Mouse (Mus musculus): ENCODE results near the gene Kctd11. TPM values are rescaled to one million over a fixed set of nuclear protein-coding genes. Genes with fewer than 3 reads are reported as not detected.

The Kctd11 gene
- total and polyA plus RNA-seq, 3 experiments, result 2.3 to 2.9 (median 2.6) TPM

GRCm38 (mm10) chr11:69846738-69847688 lies 34.2 kb downstream of the Kctd11 start:
- no peaks in the 10 kb centered on the region for H3K79me2 ChIP-seq (replicated peaks; ENCODE audit: control insufficient read depth, insufficient read depth, low read length)
- H3K4me3 ChIP-seq, result peak overlapping the region; percentile 75
- H3K4me1 ChIP-seq (ENCODE audit: control insufficient read depth, insufficient read depth, low read length), result peaks cover 5% of the 10 kb centered on the region
- peak; percentile 58 to 61 for DNase-seq
- TF ChIP-seq POLR2A (IDR thresholded peaks at IDR 0.05; ENCODE audit: insufficient read depth, low read depth, low read length), result no peak
- TF ChIP-seq CTCF (IDR thresholded peaks at IDR 0.05), result no peak
- no peak for TF ChIP-seq EP300 (IDR thresholded peaks at IDR 0.05; ENCODE audit: insufficient read depth, low read depth, low read length)
- intact Hi-C loops (cut with DNase I), result no loop called here
- H3K27me3 ChIP-seq (ENCODE audit: control insufficient read depth, insufficient read depth, low read length), result no peaks in the 10 kb centered on the region
- peak overlapping the region; percentile 86 for H3K9ac ChIP-seq (ENCODE audit: low read depth, low read length)
- no peaks in the 10 kb centered on the region; the same call in 1 of the 2 replicates for H3K36me3 ChIP-seq (ENCODE audit: control insufficient read depth, insufficient read depth, low read length)
- H3K27ac ChIP-seq, result peak overlapping the region; percentile 84
- WGBS, result 15% methylated on average over 37 of the region's 37 CpGs

- Histone ChIP-seq H3K9ac (ENCODE audit: low read depth, low read length) (peak within 1 kb of the TSS; percentile 95), H3K4me1 (ENCODE audit: control insufficient read depth, insufficient read depth, low read length) (peaks cover 5% of the 10 kb centered on the region), H3K36me3 (ENCODE audit: control insufficient read depth, insufficient read depth, low read length) (no peaks in the 10 kb centered on the region; the same call in 1 of the 2 replicates), H3K79me2 (replicated peaks; ENCODE audit: control insufficient read depth, insufficient read depth, low read length) (no peaks in the 10 kb centered on the region), H3K27ac (peak within 1 kb of the TSS; percentile 84), H3K4me3 (peak within 1 kb of the TSS; percentile 75), H3K27me3 (ENCODE audit: control insufficient read depth, insufficient read depth, low read length) (no peaks in the 10 kb centered on the region)
- intact Hi-C loops (cut with DNase I), result no loop called here
- no peak for TF ChIP-seq CTCF (IDR thresholded peaks at IDR 0.05)
- TF ChIP-seq EP300 (IDR thresholded peaks at IDR 0.05; ENCODE audit: insufficient read depth, low read depth, low read length), result no peak
- peak; percentile 91 for TF ChIP-seq POLR2A (IDR thresholded peaks at IDR 0.05; ENCODE audit: insufficient read depth, low read depth, low read length)
- under 1% methylated on average over 38 of the region's 38 CpGs for WGBS
- DNase-seq, result peak; percentile 95 to 98
Measured at GRCm38 (mm10) chr11:69846198-69846680, 35.0 kb downstream of the Kctd11 start, which contains the start of gene Plscr3. Plscr3 (plus strand) TSS chr11:69846376.

GRCm38 (mm10) chr11:69838714-69839104 lies 42.5 kb downstream of the Kctd11 start:
- intact Hi-C loops (cut with DNase I), result loop anchor here (2.0 kb wide), 1 partner anchor 80 kb away; the partner anchor contains the start of gene Polr2a
- H3K27ac ChIP-seq, result peak overlapping the region; percentile 94
- peak overlapping the region; percentile 80 for H3K9ac ChIP-seq (ENCODE audit: low read depth, low read length)
- H3K27me3 ChIP-seq (ENCODE audit: control insufficient read depth, insufficient read depth, low read length), result no peaks in the 10 kb centered on the region; the same call in 1 of the 2 replicates
- WGBS, result 6% methylated on average over 7 of the region's 7 CpGs
- no peaks in the 10 kb centered on the region for H3K79me2 ChIP-seq (replicated peaks; ENCODE audit: control insufficient read depth, insufficient read depth, low read length)
- TF ChIP-seq CTCF (IDR thresholded peaks at IDR 0.05) (no peak), POLR2A (IDR thresholded peaks at IDR 0.05; ENCODE audit: insufficient read depth, low read depth, low read length) (no peak), EP300 (IDR thresholded peaks at IDR 0.05; ENCODE audit: insufficient read depth, low read depth, low read length) (no peak)
- peaks cover 2% of the 10 kb centered on the region; the same call in 1 of the 2 replicates for H3K36me3 ChIP-seq (ENCODE audit: control insufficient read depth, insufficient read depth, low read length)
- H3K4me3 ChIP-seq, result peak overlapping the region; percentile 58
- no peak for DNase-seq
- H3K4me1 ChIP-seq (ENCODE audit: control insufficient read depth, insufficient read depth, low read length), result peaks cover 2% of the 10 kb centered on the region

GRCm38 (mm10) chr11:69837952-69838713 lies 43.1 kb downstream of the Kctd11 start, which contains the start of gene Tmem256:
Tmem256 (plus strand) TSS chr11:69838514.
- DNase-seq, result peak; percentile 94 to 95
- Histone ChIP-seq H3K79me2 (replicated peaks; ENCODE audit: control insufficient read depth, insufficient read depth, low read length) (no peaks in the 10 kb centered on the region), H3K36me3 (ENCODE audit: control insufficient read depth, insufficient read depth, low read length) (peaks cover 2% of the 10 kb centered on the region; the same call in 1 of the 2 replicates), H3K9ac (ENCODE audit: low read depth, low read length) (peak within 1 kb of the TSS; percentile 80), H3K27me3 (ENCODE audit: control insufficient read depth, insufficient read depth, low read length) (no peaks in the 10 kb centered on the region; the same call in 1 of the 2 replicates), H3K4me3 (peak within 1 kb of the TSS; percentile 58), H3K27ac (peak within 1 kb of the TSS; percentile 94), H3K4me1 (ENCODE audit: control insufficient read depth, insufficient read depth, low read length) (peaks cover 2% of the 10 kb centered on the region)
- intact Hi-C loops (cut with DNase I), result loop anchor here (2.0 kb wide), 3 partner anchors 35 to 79 kb away; partner anchors contain the start of genes Polr2a and Tmem95
- WGBS, result under 1% methylated on average over 34 of the region's 34 CpGs
- TF ChIP-seq POLR2A (IDR thresholded peaks at IDR 0.05; ENCODE audit: insufficient read depth, low read depth, low read length), result peak; percentile 90
- no peak for TF ChIP-seq EP300 (IDR thresholded peaks at IDR 0.05; ENCODE audit: insufficient read depth, low read depth, low read length)

GRCm38 (mm10) chr11:69837604-69837951 lies 43.6 kb downstream of the Kctd11 start, which contains the start of gene Nlgn2:
Nlgn2 (minus strand) TSS chr11:69837784.
- Histone ChIP-seq H3K36me3 (ENCODE audit: control insufficient read depth, insufficient read depth, low read length) (peaks cover 2% of the 10 kb centered on the region; the same call in 1 of the 2 replicates), H3K4me3 (peak within 1 kb of the TSS; percentile 58), H3K27ac (peak within 1 kb of the TSS; percentile 94), H3K79me2 (replicated peaks; ENCODE audit: control insufficient read depth, insufficient read depth, low read length) (no peaks in the 10 kb centered on the region), H3K4me1 (ENCODE audit: control insufficient read depth, insufficient read depth, low read length) (peaks cover 2% of the 10 kb centered on the region), H3K9ac (ENCODE audit: low read depth, low read length) (peak within 1 kb of the TSS; percentile 80), H3K27me3 (ENCODE audit: control insufficient read depth, insufficient read depth, low read length) (no peaks in the 10 kb centered on the region; the same call in 1 of the 2 replicates)
- TF ChIP-seq POLR2A (IDR thresholded peaks at IDR 0.05; ENCODE audit: insufficient read depth, low read depth, low read length), result no peak
- TF ChIP-seq CTCF (IDR thresholded peaks at IDR 0.05), result peak; percentile 43
- no peak for DNase-seq
- under 1% methylated on average over 23 of the region's 32 CpGs for WGBS
- intact Hi-C loops (cut with DNase I), result loop anchor here (2.0 kb wide), 2 partner anchors 35 to 41 kb away; partner anchors contain the start of gene Tmem95
